Mouse (Mus musculus) gastrocnemius, postnatal 4 days (tissue): Measurements from ENCODE around the gene Fbxl17. TPM values are rescaled to one million over a fixed set of nuclear protein-coding genes. Genes with fewer than 3 reads are reported as not detected.

Experiments
- DNase-seq, 2 experiments: peaks; one replicate each; pipeline ENCODE4 v3.0.0; 2021 to 2022; ENCODE audit warnings: low spot score in 2 of 2, mixed read lengths in 2 of 2
- total RNA-seq, 2 experiments: library from RNA; stranded (reverse); gene quantifications; 2 replicates each; pipeline ENCODE4 v1.2.3; 2021

Fbxl17 gene
- total RNA-seq, 2 experiments from 2014 or later: 31.3 to 36.7 TPM

GRCm38 (mm10) chr17:63070161-63070761 is 429.6 kb downstream of the Fbxl17 start:
- no peak for DNase-seq

GRCm38 (mm10) chr17:63062785-63063184 is 437.0 kb downstream of the Fbxl17 start:
- no peak for DNase-seq

GRCm38 (mm10) chr17:63061786-63062185 is 438.0 kb downstream of the Fbxl17 start:
- no peak for DNase-seq

GRCm38 (mm10) chr17:63060814-63061213 is 439.0 kb downstream of the Fbxl17 start:
- DNase-seq: no peak

- DNase-seq: no peak
Observed at GRCm38 (mm10) chr17:63057740-63058388, 442.0 kb downstream of the Fbxl17 start.

- DNase-seq: no peak
Observed at GRCm38 (mm10) chr17:63056976-63057375, 442.8 kb downstream of the Fbxl17 start.

GRCm38 (mm10) chr17:63053311-63053710 is 446.5 kb downstream of the Fbxl17 start:
- no peak for DNase-seq

- DNase-seq: no peak
Observed at GRCm38 (mm10) chr17:63046401-63046800, 453.4 kb downstream of the Fbxl17 start.

GRCm38 (mm10) chr17:63045297-63045696 is 454.5 kb downstream of the Fbxl17 start:
- DNase-seq: no peak

- DNase-seq: no peak
Observed at GRCm38 (mm10) chr17:63043046-63043675, 456.7 kb downstream of the Fbxl17 start.

- no peak for DNase-seq
Observed at GRCm38 (mm10) chr17:63037562-63037961, 462.3 kb downstream of the Fbxl17 start.

GRCm38 (mm10) chr17:63033141-63033540 is 466.7 kb downstream of the Fbxl17 start:
- no peak for DNase-seq

GRCm38 (mm10) chr17:63029105-63029504 is 470.7 kb downstream of the Fbxl17 start:
- DNase-seq: no peak

- DNase-seq: no peak
Observed at GRCm38 (mm10) chr17:63025238-63025637, 474.6 kb downstream of the Fbxl17 start.

GRCm38 (mm10) chr17:63017605-63018167 is 482.1 kb downstream of the Fbxl17 start:
- no peak for DNase-seq

- no peak for DNase-seq
Observed at GRCm38 (mm10) chr17:63012571-63012923, 487.3 kb downstream of the Fbxl17 start.

- no peak for DNase-seq
Observed at GRCm38 (mm10) chr17:63011893-63012570, 487.8 kb downstream of the Fbxl17 start.

GRCm38 (mm10) chr17:63010830-63011229 is 489.0 kb downstream of the Fbxl17 start:
- no peak for DNase-seq

- DNase-seq: no peak
Observed at GRCm38 (mm10) chr17:63008788-63009187, 491.0 kb downstream of the Fbxl17 start.

- DNase-seq: no peak
Observed at GRCm38 (mm10) chr17:63008277-63008676, 491.5 kb downstream of the Fbxl17 start.

- DNase-seq: no peak
Observed at GRCm38 (mm10) chr17:63007876-63008275, 491.9 kb downstream of the Fbxl17 start.
